Mouse (Mus musculus) myocyte (in vitro differentiated cells): ENCODE measurements at regions not wholly inside any gene's neighbourhood (a gene's known extent, or its start where the extent isn't known, plus 50 kb on each side); places are given as distances from the start of the nearest gene placed in this dataset.

Source experiments
- MYOG ChIP-seq, 3 experiments: IDR thresholded peaks; one replicate each; pipeline ENCODE4 v1.6.1; 2011; ENCODE audit warnings: control low read depth in 2 of 3, low read depth in 2 of 3, mild to moderate bottlenecking in 2 of 3; ENCODE audit not compliant: insufficient read length in 2 of 3, control insufficient read depth in 1 of 3, insufficient read depth in 1 of 3
- POLR2A ChIP-seq: IDR thresholded peaks from one replicate; pipeline ENCODE4 v1.6.1; 2011; ENCODE audit warnings: low read depth, mild to moderate bottlenecking, control low read depth, moderate library complexity; ENCODE audit not compliant: insufficient read length
- POLR2AphosphoS2 ChIP-seq: IDR thresholded peaks from one replicate; pipeline ENCODE4 v1.6.1; 2011; ENCODE audit warnings: low read depth, control low read depth; ENCODE audit not compliant: insufficient read length
- SRF ChIP-seq: IDR thresholded peaks from one replicate; pipeline ENCODE4 v1.6.1; 2011; ENCODE audit warnings: low read depth; ENCODE audit not compliant: control insufficient read depth, insufficient read length
- TCF12 ChIP-seq: IDR thresholded peaks from one replicate; pipeline ENCODE4 v1.6.1; 2011; ENCODE audit warnings: mild to moderate bottlenecking, control low read depth; ENCODE audit not compliant: poor library complexity, insufficient read depth, severe bottlenecking

DNA sequence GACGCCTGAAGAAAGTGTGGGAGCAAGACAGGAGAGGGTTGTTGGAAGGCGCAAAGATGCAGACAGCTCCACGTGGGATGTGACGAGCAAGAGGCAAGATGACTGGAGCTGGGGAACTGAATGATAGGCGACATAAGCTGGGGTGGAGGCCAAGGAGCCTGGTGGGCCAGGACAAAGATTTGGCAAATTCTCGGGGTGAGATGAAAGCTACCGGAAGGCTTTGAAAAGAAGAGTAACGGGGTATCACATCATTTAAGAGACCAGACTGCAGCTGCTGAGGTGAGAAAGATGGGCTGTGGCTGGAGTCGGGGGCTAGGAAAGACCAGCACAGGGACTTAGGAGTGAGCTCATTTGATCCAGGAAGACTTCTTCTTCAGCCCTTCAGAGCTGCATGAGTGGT lies 234.0 kb downstream of the Gm19410 start:
- TF ChIP-seq POLR2AphosphoS2 (no peak), POLR2A (no peak), MYOG (IDR thresholded peaks at IDR 0.05; ENCODE audit: control insufficient read depth in 1 of 3, insufficient read depth in 1 of 3, insufficient read length in 2 of 3, low read depth in 2 of 3) (no peak), SRF (no peak), TCF12 (no peak)
